Mouse (Mus musculus) embryonic facial prominence, embryonic 11.5 days (tissue): ENCODE data around the gene Cyp4v3. TPM values are rescaled to one million over a fixed set of nuclear protein-coding genes. Genes with fewer than 3 reads are reported as not detected.

ENCODE experiments used
- ATAC-seq: fragments of 200-750 bp; cut with Nextera tagmentation; replicated peaks from 2 replicates; pipeline ENCODE4 v1.8.0; 2017; ENCODE audit warnings: low read depth; ENCODE audit not compliant: insufficient number of reproducible peaks, low FRiP score, low TSS enrichment
- DNase-seq: peaks from one replicate; pipeline ENCODE4 v3.0.0-alpha.2; 2015; ENCODE audit warnings: low spot score
- H3K27ac ChIP-seq: fragments of 300-500 bp; sonication (generic); replicated peaks from 2 replicates; pipeline ENCODE4 v1.5.1; 2014; ENCODE audit warnings: mild to moderate bottlenecking, low read depth, low read length, control low read depth
- H3K27me3 ChIP-seq: fragments of 300-500 bp; sonication (generic); 2 replicates; pipeline ENCODE4 v1.6.1; 2014; ENCODE audit warnings: mild to moderate bottlenecking, low read length, moderate library complexity, mixed read lengths; ENCODE audit not compliant: control insufficient read depth, insufficient read depth
- H3K36me3 ChIP-seq: fragments of 300-500 bp; sonication (generic); replicated peaks from 2 replicates; pipeline ENCODE4 v1.6.1; 2014; ENCODE audit warnings: low read depth, mild to moderate bottlenecking, low read length, moderate library complexity, mixed read lengths; ENCODE audit not compliant: control insufficient read depth, insufficient read depth
- H3K4me1 ChIP-seq: fragments of 300-500 bp; sonication (generic); 2 replicates; pipeline ENCODE4 v1.6.1; 2014; ENCODE audit warnings: low read length, mixed read lengths; ENCODE audit not compliant: control insufficient read depth, insufficient read depth
- H3K4me2 ChIP-seq: fragments of 300-500 bp; sonication (generic); 2 replicates; pipeline ENCODE4 v1.6.1; 2014; ENCODE audit warnings: low read depth, mild to moderate bottlenecking, control low read depth, low read length, moderate library complexity
- H3K4me3 ChIP-seq: fragments of 300-500 bp; sonication (generic); 2 replicates; pipeline ENCODE4 v1.5.1; 2014; ENCODE audit warnings: low read depth, low read length, control low read depth
- H3K9ac ChIP-seq: fragments of 300-500 bp; sonication (generic); replicated peaks from 2 replicates; pipeline ENCODE4 v1.6.1; 2014; ENCODE audit warnings: mild to moderate bottlenecking, control low read depth, low read length
- H3K9me3 ChIP-seq: fragments of 300-500 bp; sonication (generic); replicated peaks from 2 replicates; pipeline ENCODE4 v1.6.1; 2016; ENCODE audit warnings: mild to moderate bottlenecking, low read length, inconsistent platforms, mixed read lengths; ENCODE audit not compliant: control insufficient read depth
- WGBS: fragments of 180-500 bp; shearing (Covaris S2); extraction: QIAGEN DNeasy Blood & Tissue Kit; methylation state at CpG from one replicate; pipeline ENCODE4 v1.1.7; 2014; 5-methylcytosine and 5-hydroxymethylcytosine counted together
- polyA plus RNA-seq: library from polyadenylated mRNA; unstranded; fragments of >200 nt; fragmentation: Nextera tagmentation; extraction: Ambion mirVana; gene quantifications from 2 replicates; pipeline ENCODE4 v1.2.1, GENCODE M21; 2014

Cyp4v3 gene
- polyA plus RNA-seq, 1 experiment from 2014 or later = 2.0 TPM

- no peaks in the 10 kb centered on the region for H3K36me3 ChIP-seq
- H3K9ac ChIP-seq = no peak overlapping the region
- H3K27me3 ChIP-seq = no peaks in the 10 kb centered on the region
- H3K9me3 ChIP-seq = no peaks in the 10 kb centered on the region
- H3K4me1 ChIP-seq = no peaks in the 10 kb centered on the region
- WGBS = 75% methylated on average over 3 of the region's 3 CpGs
- DNase-seq (no peak), ATAC-seq (0 out of 2 replicates have a peak, but pooled peaks have one; percentile 52)
- no peak overlapping the region for H3K4me2 ChIP-seq
- H3K27ac ChIP-seq = no peak overlapping the region
- no peak overlapping the region for H3K4me3 ChIP-seq
Measured at GRCm38 (mm10) chr8:45277453-45277852, 55.6 kb downstream of the Cyp4v3 start.

GRCm38 (mm10) chr8:45274317-45274716, 58.7 kb downstream of the Cyp4v3 start:
- DNase-seq = no peak
- no peaks in the 10 kb centered on the region for H3K27me3 ChIP-seq
- no peaks in the 10 kb centered on the region for H3K9me3 ChIP-seq
- no peak overlapping the region for H3K4me2 ChIP-seq
- 85% methylated on average over 4 of the region's 4 CpGs for WGBS
- H3K27ac ChIP-seq = no peak overlapping the region
- H3K9ac ChIP-seq = no peak overlapping the region
- no peaks in the 10 kb centered on the region for H3K4me1 ChIP-seq
- H3K36me3 ChIP-seq = no peaks in the 10 kb centered on the region
- no peak overlapping the region for H3K4me3 ChIP-seq
- ATAC-seq = no peak

GRCm38 (mm10) chr8:45269056-45269455, 64.0 kb downstream of the Cyp4v3 start:
- no peaks in the 10 kb centered on the region for H3K9me3 ChIP-seq
- H3K27me3 ChIP-seq = no peaks in the 10 kb centered on the region
- ATAC-seq = no peak
- no peaks in the 10 kb centered on the region for H3K36me3 ChIP-seq
- H3K9ac ChIP-seq = no peak overlapping the region
- DNase-seq = no peak
- no peak overlapping the region for H3K4me2 ChIP-seq
- no peak overlapping the region for H3K27ac ChIP-seq
- no peaks in the 10 kb centered on the region for H3K4me1 ChIP-seq
- no peak overlapping the region for H3K4me3 ChIP-seq

GRCm38 (mm10) chr8:45268485-45268884, 64.5 kb downstream of the Cyp4v3 start:
- Histone ChIP-seq H3K9me3 (no peaks in the 10 kb centered on the region), H3K4me2 (no peak overlapping the region)

GRCm38 (mm10) chr8:45267611-45268391, 65.2 kb downstream of the Cyp4v3 start:
- H3K4me1 ChIP-seq = no peaks in the 10 kb centered on the region
- ATAC-seq = no peak
- H3K36me3 ChIP-seq = no peaks in the 10 kb centered on the region
- no peak overlapping the region for H3K4me3 ChIP-seq
- no peak for DNase-seq
- no peak overlapping the region for H3K9ac ChIP-seq
- H3K27ac ChIP-seq = no peak overlapping the region
- no peaks in the 10 kb centered on the region for H3K9me3 ChIP-seq
- H3K4me2 ChIP-seq = no peak overlapping the region
- 86% methylated on average over 4 of the region's 4 CpGs for WGBS
- no peaks in the 10 kb centered on the region for H3K27me3 ChIP-seq

More at GRCm38 (mm10) chr8:45268485-45268884, 64.5 kb downstream of the Cyp4v3 start:
- Histone ChIP-seq H3K4me3 (no peak overlapping the region), H3K9ac (no peak overlapping the region), H3K27me3 (no peaks in the 10 kb centered on the region), H3K4me1 (no peaks in the 10 kb centered on the region), H3K36me3 (no peaks in the 10 kb centered on the region), H3K27ac (no peak overlapping the region)
- ATAC-seq (no peak), DNase-seq (no peak)

GRCm38 (mm10) chr8:45266993-45267392, 66.0 kb downstream of the Cyp4v3 start:
- H3K4me1 ChIP-seq = no peaks in the 10 kb centered on the region
- no peak overlapping the region for H3K27ac ChIP-seq
- no peak overlapping the region for H3K9ac ChIP-seq
- H3K4me3 ChIP-seq = no peak overlapping the region
- H3K9me3 ChIP-seq = no peaks in the 10 kb centered on the region
- DNase-seq = no peak
- no peak for ATAC-seq
- no peak overlapping the region for H3K4me2 ChIP-seq
- H3K27me3 ChIP-seq = no peaks in the 10 kb centered on the region
- H3K36me3 ChIP-seq = no peaks in the 10 kb centered on the region
- 50% methylated on average over 8 of the region's 8 CpGs for WGBS

GRCm38 (mm10) chr8:45264918-45265317, 68.1 kb downstream of the Cyp4v3 start:
- no peaks in the 10 kb centered on the region for H3K27me3 ChIP-seq
- no peak overlapping the region for H3K27ac ChIP-seq
- no peak overlapping the region for H3K9ac ChIP-seq
- H3K36me3 ChIP-seq = no peaks in the 10 kb centered on the region
- no peak overlapping the region for H3K4me2 ChIP-seq
- 89% methylated on average over 4 of the region's 4 CpGs for WGBS
- no peaks in the 10 kb centered on the region for H3K9me3 ChIP-seq
- H3K4me3 ChIP-seq = no peak overlapping the region
- ATAC-seq (no peak), DNase-seq (no peak)
- H3K4me1 ChIP-seq = no peaks in the 10 kb centered on the region

GRCm38 (mm10) chr8:45262851-45263250, 70.2 kb downstream of the Cyp4v3 start:
- WGBS = 76% methylated on average over 3 of the region's 3 CpGs
- Histone ChIP-seq H3K9ac (no peak overlapping the region), H3K36me3 (no peaks in the 10 kb centered on the region), H3K4me2 (no peak overlapping the region), H3K27me3 (no peaks in the 10 kb centered on the region), H3K27ac (no peak overlapping the region), H3K4me3 (no peak overlapping the region), H3K4me1 (no peaks in the 10 kb centered on the region), H3K9me3 (no peaks in the 10 kb centered on the region)
- ATAC-seq (no peak), DNase-seq (no peak)
